Mouse (Mus musculus): ENCODE data around the gene 4930579F01Rik.

4930579F01Rik gene

DNA sequence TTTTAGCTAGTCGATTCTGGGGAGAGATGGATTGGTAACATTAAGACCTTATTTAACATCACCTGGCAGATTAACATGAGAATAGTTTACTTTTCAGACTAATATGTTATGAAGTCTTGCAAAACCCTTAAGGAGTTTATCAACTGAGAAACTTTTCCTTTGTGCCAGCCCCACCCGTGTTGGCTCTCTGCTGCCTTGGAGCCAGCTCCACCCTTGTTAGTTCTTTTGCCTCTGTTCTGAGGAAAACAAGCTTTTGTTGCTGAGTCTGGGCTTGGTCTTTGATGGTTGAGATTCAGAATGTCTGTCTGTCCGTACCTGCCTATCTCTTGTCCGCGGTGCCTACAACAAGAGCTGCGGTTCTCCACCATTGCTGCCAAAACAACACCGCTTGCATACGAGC is 22.5 kb upstream of the 4930579F01Rik start:
- no peak for DNase-seq (ENCODE audit: low read depth, low spot score)

DNA sequence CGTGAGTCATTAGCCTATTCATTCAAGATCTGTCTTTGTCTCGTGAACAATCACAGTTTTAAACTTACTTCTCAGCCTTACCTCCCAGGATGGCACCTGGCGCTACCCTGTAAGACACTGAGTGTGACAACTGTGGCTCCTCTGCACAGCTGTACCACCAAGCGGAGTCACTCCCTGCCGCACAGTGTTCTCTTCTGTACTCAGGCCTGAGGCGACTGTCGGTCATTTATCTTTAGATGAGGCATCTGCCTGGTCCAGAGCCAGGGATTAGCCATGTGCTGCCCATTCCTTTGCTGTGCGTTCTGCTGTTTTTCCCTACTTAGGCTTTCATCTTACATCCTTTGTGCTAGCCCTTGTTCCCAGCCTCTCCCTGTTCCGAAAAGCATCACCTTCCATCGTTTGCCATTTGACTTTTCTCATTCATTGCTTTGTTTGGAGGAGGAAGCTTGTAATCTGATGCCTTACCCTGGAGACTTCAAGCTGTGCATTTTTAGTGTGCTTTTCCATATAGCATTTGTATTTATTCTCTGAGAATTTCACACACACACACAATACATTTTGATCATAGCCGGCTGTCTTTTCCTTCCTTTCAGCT is 21.9 kb upstream of the 4930579F01Rik start:
- peak; percentile 21 for DNase-seq (ENCODE audit: low read depth, low spot score)

DNA sequence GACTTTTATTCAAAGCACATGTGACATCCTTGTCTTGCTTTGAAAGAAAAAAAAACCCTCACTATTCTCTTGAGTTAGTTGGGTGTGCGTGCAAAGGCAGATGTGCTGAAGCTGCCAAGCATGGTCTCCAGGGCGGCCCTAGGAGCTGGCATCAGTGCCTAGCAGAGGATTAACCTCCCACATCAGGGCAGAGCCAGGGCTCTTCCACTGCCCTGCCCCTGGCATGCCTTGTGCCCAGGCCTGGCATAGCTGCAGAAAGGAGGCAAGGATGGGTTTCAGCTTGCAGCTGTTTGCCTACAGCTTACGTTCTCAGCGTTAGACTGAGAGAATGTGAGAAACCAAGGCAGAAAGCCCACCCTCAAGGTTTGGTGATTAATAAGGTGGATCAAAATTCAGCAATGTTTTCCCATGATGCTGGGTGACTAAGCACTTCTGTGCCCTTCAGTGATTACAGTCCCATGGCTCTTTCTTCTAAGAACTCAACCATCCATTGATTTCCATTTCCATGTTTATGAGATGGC is 18.9 kb upstream of the 4930579F01Rik start:
- no peak for DNase-seq (ENCODE audit: low read depth, low spot score)

DNA sequence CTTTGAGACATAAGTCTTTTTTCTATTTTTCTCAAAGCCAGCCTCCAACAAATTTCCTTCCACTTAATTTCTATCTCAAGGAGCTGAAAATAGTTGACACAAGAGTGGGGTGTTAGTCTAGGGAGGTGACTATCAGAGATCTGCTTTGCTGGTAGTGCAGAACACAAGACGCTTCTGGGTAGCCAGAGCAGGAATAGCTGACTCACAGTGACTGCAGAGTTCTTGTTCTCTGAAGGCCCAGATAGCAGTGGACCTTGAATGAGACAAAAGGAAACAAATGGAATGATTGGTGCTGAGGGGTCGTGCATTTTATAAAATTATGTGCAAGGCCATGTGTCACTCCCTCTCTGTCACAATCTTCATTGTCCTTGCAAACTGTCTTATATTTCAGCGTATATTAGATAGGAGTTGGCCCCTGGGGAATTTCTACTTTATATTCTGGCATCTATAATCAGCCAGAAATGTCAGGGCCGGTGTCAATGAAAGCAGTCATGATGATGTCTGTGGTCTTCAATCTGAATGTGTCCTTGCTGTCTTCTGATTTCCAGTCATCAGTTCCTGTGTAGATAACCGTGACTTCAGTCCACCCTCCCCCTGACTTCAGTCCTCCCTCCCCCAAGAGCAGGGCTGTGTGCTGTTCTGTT is 16.9 kb upstream of the 4930579F01Rik start:
- no peak for DNase-seq (ENCODE audit: low read depth, low spot score)

DNA sequence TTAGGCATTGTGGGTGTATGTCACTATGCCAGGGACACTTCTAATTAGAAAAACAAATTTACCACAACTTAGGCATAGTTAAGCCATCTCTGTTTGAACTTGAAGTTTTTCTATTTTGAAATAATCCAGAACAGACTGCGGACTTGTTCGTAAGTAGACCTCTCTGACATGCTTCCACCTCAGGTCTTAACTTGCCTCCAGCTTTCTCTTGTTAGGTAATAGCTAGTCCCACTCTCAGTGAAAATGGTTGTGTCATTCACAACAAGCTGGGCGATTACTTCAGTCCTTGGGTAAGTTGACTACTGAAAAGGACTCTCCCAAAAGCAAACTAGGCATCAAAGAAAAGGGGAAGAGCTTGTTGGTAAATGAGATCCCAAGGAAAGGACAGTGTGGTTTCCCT is 15.2 kb upstream of the 4930579F01Rik start:
- DNase-seq (ENCODE audit: low read depth, low spot score), result no peak

DNA sequence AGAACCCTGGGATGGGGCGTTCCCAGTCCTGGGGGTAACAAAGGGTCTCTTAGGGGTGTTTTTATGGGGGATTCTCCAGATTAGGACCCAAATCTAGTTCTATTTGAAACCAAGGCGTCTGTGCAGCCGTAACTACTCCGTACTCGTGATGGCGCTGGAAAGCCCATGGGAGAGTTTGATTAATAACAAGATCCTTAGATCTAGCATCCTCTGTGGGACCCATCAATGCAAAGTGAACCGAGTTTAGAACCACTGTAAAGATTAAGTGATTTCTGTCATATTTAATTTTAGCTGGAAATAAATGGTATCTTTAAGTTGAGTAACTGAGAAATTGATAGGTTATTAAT is 5.1 kb upstream of the 4930579F01Rik start:
- DNase-seq (ENCODE audit: low read depth, low spot score), result no peak

DNA sequence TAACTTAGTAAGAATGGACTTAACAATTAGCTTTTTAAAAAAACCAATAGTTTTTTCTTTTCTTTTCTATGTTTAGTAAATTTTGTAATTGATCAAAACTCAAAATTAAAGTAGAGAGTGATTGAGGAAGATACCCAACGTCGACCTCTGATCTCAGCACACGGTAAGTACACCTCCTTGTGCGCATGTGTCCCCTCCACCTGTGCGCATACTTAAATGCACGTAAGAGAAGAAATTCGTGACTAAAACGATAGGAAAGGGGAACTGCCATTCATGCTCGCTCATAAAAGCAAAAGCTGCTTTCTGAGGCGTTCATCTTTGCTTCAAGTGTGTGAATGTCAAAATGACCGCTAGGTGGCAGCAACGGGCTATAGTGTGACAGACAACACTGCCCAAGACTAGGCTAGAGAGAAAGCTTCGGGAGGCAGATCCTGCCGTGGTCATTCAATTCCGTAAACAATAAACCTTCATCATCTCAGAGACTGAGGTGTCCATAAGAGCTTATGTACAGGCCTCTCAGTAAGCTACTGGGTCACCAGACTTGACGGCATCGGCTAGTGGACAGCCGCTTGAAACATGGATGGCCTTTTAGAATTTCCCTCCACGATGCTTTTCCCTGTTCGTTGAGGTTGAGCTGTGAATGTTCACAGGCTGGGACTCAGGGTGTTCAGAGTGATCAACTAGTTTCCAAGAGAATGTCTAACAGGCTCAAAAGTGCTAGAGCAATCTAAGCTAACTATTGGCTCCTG is 4.5 kb upstream of the 4930579F01Rik start:
- peak; percentile 96 for DNase-seq (ENCODE audit: low read depth, low spot score)

DNA sequence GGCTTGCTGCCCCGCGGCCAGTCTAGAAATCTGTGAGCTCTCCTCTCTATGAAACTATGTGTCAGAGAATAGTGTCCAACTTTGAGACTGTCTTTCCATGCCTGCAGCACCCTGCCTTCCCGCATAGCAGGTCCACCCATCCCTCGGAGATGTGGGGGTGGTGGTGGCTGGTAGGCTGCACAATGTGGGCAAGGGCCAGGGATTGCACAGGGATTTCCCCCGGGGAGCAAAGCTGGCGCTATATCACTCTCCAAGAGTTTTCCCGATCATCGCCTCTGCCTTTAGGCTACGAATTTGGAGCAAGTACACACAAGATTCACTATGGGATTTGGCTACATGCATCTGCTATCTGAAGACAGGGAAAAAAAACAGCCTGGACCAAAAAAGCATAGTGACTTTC is 3.9 kb upstream of the 4930579F01Rik start:
- peak; percentile 11 for DNase-seq (ENCODE audit: low read depth, low spot score)

DNA sequence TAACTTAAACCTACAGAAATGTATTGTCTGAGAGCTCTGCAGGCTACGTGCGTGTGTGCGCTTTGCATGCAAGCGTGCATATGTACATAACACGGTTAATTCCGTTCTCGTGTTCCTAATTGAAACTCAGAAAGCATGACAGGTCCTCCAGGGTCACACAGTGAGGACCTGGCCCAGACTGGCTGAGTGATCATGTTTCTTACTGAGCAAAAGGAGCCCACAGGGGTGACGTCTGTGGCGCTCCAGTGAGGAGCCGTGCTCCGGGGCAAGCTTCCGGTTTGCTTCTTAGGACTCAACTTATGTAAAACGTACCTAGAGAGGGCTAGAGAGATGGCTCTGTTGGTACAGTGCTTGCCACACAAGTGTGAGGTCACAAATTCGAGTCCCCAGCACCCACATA is 3.5 kb upstream of the 4930579F01Rik start:
- DNase-seq (ENCODE audit: low read depth, low spot score), result no peak

DNA sequence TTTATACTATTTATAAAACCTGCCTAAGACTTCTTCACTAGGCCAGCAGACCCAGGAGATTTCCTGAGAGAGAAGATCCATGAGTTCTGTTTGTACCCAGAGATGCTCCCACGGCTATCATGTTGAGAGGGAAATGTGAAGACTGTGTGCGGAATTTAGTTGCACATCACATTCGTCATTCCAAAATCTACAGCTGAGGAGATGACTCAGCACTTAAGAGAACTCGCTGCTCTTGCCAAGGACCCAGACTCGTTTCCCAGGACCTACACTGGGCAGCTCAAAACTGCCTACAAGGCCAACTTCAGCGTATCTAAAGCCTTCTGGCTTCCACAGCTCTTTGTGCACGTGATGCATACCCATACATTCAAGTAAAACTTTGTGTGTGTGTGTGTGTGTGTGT is 1.4 kb downstream of the 4930579F01Rik start:
- DNase-seq (ENCODE audit: low read depth, low spot score), result peak; percentile 92

DNA sequence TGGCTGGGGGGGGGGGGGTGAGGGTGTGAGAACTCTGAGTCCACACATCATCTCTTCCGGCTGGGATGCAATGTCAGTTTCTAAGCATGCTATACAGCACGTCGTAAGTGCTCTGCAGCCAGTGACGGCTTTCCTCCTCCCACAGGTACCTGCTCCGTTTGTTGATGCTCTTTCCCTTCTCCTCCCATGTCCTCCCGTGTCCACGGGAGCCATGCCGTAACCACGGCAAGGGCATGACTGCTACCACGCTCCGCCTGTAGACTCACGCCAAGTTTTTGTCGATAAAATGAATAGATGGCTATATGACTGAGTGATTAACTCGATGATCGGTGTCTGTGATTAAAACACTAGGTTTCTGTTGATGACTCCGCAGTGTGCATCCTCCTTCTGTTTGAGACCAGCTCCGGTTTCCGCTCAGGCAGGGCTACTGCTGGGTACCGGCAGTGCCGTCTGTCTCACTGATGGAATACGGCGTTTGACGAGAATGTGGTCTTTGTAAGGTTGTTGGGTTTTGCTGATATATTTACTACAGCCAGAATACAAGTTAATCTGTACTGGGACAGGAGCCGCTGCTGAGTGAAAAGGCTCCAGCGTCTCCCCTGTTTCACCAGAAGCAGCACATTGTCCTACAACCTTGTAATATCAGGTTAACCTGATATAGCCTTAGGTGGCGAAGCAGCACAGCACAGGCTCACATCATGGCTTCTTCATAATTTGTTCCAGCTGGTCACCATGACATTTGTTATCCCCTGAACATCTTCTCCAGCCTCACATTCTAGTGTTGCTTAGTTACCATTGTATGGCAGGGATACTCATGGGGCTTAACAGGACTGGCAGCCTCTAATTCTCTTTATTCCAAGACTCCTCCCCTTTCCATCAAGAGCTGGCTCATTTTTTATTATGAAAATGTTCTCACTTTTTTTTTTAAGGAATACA is 7.4 kb downstream of the 4930579F01Rik start:
- no peak for DNase-seq (ENCODE audit: low read depth, low spot score)

DNA sequence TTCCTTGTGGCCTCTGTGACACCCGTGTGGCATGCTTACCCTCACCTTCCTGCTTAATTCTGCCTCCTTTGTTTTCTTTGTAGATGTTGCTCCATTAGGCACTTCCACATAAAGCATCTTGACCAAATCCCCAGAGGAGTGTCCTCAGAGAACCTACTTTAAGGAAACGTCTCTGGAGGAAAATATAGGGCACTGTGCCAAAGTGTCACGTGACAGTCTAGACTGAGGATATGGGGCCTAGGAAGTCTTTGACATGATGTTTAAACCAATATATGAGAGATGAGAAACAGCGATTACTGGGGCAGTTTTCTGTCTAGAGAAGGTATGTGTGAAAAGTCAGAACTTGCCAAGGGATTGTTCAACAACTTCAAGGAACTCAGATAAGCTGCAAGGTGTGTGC is 8.3 kb downstream of the 4930579F01Rik start:
- no peak for DNase-seq (ENCODE audit: low read depth, low spot score)

DNA sequence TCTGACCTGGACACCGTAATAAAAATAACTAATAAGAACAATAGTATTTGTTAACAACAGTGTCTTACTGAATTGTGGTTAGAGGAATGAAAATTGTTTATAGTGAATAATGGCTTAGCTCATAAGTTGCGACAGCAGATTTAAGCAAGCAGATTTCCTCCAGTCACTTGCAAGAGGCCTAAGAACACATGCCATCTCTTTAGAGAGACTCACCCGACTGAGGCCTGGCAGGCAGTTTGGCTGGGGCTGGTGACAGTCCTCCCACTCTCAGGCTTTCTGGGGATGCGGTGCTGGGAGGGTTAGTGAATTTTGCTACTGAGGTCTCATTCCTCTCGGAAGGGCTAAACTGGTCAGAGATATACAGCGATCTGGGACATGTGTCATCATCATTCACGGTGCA is 10.3 kb downstream of the 4930579F01Rik start:
- DNase-seq (ENCODE audit: low read depth, low spot score), result peak; percentile 27

DNA sequence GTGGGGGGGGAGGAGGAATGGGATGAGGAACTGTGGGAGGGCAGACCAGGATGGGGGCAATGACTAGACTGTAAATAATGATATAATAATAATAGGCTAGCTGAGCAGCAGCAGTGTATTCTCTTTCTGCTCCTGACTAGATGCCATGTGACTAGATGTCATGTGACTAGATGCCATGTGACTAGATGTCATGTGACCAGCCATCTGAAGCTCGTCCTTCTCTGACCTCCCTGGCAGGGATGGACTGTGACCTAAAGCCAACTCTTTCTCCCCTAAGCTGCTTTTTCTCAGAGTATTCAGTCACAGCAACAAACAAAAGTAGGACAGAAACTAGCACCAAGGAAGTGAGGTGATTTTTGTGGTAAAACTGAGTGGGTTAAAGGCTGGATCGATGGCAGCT is 11.6 kb downstream of the 4930579F01Rik start:
- peak; percentile 20 for DNase-seq (ENCODE audit: low read depth, low spot score)

DNA sequence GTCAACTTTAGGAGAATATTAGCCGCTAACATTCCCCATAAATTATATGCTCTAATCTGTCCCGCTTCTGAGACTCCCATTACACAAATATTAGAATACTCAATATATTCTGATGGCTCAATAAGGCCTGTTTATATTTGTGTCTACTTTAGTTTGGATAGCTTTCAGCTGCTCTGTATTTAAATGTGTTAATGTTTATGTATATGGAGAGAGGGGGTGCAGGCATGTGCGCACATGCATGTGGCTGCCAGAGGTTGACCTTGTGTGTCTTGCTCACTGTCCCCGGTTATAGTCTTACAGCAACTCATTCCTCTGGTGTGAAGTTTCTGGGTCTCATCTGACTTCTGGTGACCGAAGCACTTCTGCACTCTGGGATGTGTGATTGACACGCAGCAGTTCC is 18.1 kb downstream of the 4930579F01Rik start:
- peak; percentile 14 for DNase-seq (ENCODE audit: low read depth, low spot score)

DNA sequence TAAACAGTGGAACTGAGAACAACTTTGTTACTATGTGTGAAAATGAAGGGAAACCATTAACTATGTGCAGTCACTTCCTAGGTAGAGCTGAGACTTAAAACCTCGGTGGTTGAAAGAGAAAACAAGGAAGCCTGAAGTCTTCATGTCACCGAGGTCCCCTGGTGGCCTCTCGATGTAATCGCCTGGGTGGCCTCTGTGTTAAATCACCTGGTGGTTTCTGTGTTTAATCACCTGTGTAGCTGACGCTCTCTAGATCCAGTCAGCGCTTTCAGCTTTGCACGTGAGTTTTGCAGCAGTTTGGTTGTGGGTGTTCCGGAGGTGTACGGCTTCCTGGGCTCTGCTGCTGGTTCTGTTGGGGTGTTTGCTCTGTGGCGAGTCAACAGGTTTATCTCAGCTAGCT is 20.3 kb downstream of the 4930579F01Rik start:
- no peak for DNase-seq (ENCODE audit: low read depth, low spot score)

DNA sequence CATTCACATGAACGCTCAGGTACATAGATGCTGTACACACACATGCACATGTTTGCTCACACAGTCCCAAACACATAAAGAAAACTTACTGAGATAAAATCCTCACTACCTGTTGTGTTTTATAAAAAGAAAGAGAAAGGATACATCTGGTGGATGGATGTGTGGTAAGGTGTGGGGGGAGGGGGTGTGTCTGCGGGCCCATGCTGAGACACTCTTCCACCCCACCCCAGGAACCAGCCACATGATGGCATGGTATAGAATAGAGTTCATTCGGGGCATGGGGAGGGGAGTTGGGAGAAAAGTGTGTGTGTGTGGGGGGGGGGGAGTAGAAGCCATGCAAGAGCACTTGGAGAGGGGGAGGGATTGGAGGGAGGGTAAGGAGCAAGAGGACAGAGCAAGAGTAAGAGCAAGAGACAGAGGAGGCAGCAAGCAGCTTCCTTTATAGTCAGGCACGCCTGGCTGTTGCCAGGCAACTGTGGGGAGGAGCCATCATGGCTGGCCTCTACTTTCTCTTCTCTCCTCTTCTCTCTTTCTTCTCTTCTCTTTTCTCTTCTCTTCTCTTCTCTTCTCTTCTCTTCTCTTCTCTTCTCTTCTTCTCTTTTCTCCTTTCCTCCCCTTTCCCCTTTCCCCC is 31.0 kb downstream of the 4930579F01Rik start:
- no peak for DNase-seq (ENCODE audit: low read depth, low spot score)

DNA sequence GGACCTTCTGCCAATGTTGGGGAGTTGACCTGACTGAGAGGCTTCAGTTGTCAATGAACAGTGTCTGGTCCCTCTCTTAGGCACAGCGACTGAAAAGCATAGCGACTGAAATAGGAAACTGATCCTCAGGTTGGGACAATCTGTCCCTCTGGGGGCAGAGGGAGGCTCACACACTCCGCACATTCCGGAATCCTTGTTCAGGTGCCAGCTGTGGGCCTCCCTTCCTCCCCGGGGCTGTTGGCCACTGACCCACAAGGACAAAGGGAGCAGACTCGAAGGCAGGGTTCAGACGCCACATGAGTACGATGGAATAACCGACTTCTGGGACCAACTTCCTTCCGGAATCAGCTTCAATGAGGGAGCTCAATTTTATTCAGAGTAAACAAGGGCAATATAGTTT is 32.0 kb downstream of the 4930579F01Rik start:
- DNase-seq (ENCODE audit: low read depth, low spot score), result no peak

DNA sequence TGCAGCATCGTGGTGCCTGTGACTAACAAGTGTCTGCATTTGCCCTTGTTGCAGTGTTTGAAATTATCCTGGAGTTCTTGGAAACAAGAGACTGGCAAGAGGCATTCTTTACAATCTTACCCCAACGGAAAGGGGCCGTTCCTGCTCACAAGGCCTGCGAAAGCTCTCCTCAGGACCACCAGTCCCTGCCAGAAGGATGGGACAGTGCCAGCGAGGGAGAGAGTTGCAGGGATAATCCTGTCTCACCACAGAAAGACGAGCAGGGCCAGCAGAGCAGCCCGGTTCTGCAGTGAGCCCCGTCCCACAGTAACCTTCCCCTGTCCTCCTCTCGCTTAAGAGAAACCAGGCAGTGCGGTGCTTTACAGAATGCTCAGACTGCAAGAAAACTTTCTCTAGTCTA is 37.0 kb downstream of the 4930579F01Rik start:
- DNase-seq (ENCODE audit: low read depth, low spot score), result no peak

DNA sequence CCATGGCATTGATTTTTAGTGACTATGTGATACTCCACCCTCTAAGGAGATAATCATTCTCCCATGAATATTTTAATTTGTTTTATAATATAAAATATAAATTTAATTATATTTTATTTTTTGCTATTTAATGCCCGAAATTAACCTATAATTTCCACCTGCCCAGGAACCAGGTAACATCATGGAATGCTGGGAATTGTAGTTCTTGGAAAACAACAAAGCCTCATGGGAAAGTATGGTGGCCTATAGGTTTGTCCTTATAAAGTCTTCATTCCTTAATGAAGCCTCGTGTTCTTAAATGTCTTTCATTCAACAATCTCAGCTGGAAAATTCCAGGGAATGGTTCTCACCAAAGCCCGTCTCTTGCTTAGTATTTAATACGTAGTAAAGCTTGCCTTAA is 38.6 kb downstream of the 4930579F01Rik start:
- no peak for DNase-seq (ENCODE audit: low read depth, low spot score)

DNA sequence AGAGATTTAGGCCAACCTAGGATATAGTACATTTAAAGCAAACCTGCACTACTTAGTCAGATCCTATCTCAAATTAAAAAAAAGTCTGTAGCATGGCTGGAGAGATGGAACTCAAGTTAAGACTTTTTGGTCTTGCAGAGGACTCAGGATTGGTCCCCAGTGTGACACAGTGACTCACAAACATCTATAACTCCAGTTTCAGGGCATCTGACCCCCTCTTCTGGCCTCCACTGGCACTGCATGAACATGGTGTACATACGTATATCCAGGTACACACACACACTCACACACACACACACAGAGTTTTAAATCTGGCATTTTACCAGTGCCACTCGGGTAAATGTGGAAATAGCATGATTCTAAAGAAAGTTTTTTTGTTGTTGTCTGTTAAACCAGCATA is 44.8 kb downstream of the 4930579F01Rik start:
- no peak for DNase-seq (ENCODE audit: low read depth, low spot score)
